Mouse (Mus musculus): Measurements from ENCODE around the gene Abcg5.
A peak's percentile ranks its signal among the peaks of the same experiment; 100 is the strongest.

The Abcg5 gene

DNA sequence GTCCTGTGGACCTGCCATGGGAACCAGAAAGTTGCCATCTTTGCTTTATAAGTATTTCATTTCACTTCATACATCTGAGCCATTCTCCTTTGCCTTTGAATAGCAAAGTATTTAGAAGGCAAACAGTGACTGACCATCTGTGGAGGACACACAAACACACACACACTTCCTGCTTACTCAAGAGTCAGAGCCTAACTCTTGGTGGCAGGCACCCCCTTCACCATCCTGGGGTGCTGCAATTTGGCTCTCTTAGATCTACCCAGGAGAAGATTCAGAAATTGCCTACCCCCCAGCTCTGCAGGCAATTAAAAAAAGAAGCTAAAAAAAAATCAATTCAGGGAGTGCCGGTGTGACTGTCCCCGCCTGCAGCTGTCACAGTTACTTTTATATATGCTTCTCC is 36.3 kb downstream of the Abcg5 start:
- no peak for DNase-seq (ENCODE audit: extremely low read depth, insufficient read length, low spot score)

DNA sequence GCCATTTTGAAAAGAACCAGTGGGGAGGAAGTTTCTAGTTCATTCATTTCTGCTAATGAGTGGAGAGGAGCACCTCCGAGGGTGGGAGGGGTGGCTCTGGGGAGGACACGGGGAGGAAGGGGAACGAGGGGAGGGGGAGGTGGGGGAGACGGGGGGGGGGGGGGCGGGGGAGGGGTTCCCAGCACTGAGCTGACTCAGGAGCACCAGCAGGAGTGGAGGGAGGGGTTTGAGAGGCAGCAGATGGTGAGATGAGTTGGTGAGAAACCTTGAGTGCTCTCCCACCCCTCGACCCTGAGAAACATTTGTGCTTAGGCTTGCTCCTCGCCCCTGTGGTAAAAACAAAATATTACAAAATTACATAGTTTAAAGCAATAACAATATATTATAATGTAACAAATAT is 36.9 kb downstream of the Abcg5 start:
- DNase-seq (ENCODE audit: extremely low read depth, insufficient read length, low spot score): no peak

DNA sequence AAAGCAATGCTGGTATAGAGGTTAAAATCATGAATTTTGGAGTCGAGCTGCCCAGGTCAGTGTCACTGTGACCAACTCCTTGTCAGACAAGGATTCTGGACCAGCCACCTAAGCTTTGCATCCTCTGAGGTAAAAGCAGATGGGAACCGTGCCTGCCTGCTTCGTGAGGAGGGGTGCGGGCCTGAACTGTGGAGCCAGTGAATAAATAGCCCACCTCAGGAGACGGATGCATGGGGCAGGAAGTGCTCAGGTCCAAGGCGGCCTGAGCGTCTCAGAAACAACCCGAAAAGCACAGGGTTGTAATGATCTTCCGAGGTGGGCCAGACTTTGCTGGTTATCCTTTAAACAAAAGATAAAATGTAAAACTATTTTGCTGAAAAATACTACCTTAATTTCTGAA is 37.7 kb downstream of the Abcg5 start:
- DNase-seq (ENCODE audit: extremely low read depth, insufficient read length, low spot score): no peak

DNA sequence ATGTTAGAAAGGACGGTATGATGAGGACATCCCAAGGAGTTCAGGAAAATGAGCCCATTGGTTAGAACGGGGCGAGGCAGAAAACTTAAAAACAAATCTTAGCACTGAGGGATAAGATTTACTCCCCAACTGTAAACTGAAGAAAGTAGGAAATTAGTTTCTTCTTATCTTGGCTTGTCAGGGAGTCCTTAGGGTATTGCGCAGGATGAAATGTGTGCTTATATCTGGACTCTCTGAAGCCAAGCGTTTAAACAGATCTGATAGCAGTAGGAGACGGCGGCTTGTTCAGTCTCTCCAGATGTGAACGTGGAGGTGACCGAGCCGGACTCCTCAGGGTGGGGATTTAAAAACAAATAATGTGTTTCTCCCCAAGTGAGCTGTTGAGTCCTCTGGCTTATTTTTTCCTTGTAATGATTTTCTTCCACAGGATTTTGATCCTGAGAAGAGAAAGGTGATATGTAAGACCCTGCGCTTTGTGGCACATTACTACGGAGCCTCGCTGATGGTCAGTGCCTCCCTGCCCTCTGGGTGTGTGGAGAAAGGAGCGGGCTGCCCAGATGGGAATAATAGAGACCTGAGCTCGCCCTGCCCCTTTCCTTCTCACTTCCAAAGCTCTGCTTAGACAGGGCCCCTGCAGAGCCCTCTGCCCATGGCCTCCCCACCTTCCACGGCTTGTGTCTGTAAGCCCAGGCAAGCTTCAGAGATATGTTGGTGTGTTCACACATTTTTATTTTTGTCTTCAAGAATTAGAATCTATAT is 38.3 kb downstream of the Abcg5 start:
- no peak for DNase-seq (ENCODE audit: extremely low read depth, insufficient read length, low spot score)

DNA sequence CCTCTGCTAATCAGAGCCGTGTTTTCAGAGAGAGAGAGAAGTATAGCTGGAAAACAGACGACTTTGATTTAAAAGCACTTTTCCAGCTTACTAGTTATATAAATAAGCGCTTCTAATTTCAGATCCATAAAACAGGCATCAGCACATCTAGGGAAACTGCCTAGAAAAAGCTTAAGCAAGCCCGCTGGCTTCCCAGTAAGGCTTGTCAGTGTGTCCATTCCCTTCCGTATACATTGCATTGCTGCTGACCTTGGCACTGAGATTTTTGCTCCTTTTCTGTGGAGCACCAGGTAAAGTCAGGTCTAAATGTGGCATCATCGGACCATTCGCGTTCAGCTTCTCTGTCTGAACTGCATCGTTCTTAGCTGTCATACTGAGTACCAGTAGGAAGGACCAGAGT is 40.5 kb downstream of the Abcg5 start:
- DNase-seq (ENCODE audit: extremely low read depth, insufficient read length, low spot score): no peak

DNA sequence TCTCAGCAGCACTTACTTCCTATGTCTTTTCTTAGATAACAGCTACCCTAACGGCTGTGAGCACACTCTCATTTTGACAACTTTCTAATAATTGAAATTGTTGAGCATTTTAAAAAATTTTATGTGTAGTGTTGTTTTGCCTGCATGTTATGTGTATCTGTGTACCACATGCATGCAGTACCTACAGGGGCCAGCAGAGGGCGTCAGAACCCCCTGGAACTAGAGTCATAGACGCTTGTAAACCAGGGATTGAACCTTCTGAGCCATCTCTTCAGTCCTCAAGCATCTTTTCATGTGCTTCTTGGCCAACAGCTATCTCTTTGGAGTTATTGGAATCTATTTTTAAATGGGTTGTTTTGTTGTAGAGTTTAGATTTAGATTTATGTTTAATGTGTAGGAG is 40.9 kb downstream of the Abcg5 start:
- DNase-seq (ENCODE audit: extremely low read depth, insufficient read length, low spot score): no peak

DNA sequence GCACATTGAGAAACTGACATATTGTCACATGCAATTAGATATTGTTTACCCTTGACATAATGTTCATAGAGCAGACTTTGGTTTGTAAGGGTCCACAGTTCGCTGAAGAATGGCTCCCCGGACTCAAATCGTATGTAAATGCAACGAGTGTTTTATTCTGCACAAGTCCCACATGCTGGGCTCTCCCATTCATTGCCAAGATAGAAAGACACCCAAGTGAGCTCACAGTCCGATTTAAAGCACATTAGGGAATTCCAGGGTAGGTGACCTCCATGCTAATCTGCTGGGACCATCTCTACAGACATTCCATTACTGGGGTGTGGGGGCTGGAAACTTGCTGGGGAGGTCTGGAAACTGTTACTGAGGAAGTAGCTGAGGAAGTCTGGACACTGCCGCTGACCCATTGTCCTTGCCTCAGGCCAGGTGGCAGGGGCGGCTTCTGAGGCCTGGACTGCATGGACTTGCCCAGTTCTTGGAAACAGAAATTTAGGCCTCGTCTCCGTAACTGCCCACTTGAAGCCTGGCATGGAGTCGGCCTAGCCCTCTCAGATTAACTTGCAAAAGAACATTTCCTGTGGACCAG is 42.9 kb downstream of the Abcg5 start:
- DNase-seq (ENCODE audit: extremely low read depth, insufficient read length, low spot score): no peak

DNA sequence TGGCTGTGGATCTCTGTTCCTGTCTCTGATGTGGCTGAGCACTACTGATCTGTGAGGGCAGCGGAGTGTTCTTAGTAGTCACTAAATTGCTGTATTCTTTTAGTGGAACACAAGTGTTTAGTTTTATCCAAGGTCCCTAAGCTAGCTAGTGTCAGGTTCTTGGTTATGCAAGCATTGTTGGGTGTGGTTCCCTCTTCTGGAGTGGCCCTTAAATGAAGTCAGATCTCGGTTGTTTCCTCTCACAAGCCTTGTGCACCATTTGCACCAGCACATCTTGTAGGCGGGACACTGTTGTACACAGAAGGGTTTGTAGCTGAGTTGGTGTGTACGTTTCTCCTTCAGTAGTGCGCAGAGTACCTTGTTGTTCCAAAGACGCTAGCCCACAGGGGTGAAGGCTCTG is 44.8 kb downstream of the Abcg5 start:
- no peak for DNase-seq (ENCODE audit: extremely low read depth, insufficient read length, low spot score)

DNA sequence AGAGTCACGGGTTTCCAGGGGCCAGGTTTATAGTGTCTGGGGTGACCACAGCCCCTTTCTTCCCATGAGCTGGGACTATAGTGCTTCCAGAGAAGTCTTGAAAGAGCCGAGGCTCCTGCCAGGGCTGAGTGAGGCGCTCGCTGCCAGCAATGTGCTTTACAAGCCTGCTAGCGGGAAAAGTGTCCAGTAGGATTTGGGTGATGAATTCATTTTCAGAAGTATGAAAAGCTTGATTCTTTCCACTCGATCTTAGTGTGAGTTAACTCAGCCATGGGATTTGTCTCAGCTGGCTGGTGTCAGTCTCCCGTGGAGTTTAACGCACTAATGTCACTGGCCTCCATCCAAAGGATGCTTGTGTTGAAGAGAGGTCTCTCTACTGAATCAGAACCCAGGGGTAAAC is 46.5 kb downstream of the Abcg5 start:
- no peak for DNase-seq (ENCODE audit: extremely low read depth, insufficient read length, low spot score)

DNA sequence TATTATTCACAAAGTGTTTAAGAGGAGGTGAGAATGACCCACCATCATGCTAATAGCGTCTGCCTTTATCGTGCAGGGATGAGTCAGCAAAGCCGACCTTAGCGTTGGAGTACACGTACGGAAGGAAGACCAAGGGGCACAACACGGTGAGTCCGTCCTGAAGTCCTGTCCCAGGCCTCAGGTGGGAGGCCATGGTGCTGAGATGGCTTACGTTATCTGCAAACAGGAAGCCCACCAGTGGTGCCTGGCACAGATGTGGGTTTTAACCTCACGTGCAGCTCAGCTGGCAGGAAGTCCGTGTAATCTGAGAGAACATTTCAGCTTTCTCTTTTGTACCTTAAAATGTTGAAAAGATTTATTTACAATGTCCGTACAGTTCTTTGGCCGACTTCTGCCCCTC is 49.4 kb downstream of the Abcg5 start:
- DNase-seq (ENCODE audit: extremely low read depth, insufficient read length, low spot score): no peak

DNA sequence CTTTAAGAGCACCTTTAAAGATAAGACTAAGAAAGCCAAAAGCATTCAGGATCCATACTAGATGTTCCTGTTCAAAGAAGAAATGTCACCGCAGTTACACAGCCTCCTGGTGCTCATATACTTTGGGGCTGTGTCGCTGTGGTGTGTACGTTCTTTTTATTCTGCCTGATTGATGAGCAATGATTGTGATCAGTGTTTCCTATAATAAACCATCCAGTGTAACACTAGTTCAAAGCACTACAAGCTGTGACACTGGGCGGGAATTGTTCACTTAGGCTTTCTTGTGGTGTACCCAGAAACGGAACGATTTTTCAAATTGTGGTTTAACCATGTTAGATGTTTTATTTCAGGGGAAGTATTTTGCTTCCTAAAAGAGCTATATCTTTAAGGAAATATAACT is 51.0 kb downstream of the Abcg5 start:
- no peak for DNase-seq (ENCODE audit: extremely low read depth, insufficient read length, low spot score)

DNA sequence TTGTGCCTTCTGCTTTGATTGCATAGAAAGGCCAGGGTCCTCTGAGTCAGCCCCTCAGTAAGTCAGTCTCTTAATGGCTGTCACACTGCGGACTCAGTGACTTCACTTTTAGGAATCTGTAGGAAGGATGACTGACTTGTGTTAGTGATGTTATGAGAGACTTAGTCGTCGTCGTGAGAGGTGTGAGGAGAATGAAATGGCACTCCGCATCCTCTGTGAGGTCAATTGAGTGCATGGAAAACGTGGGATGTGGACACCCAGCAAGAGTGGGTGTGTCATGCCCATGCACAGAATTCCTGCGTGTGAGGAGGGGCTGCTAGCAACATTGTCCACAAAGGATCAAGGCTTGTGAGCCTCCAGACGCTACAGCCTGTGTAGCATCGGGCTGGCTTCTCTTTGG is 54.2 kb downstream of the Abcg5 start:
- DNase-seq (ENCODE audit: extremely low read depth, insufficient read length, low spot score): no peak

DNA sequence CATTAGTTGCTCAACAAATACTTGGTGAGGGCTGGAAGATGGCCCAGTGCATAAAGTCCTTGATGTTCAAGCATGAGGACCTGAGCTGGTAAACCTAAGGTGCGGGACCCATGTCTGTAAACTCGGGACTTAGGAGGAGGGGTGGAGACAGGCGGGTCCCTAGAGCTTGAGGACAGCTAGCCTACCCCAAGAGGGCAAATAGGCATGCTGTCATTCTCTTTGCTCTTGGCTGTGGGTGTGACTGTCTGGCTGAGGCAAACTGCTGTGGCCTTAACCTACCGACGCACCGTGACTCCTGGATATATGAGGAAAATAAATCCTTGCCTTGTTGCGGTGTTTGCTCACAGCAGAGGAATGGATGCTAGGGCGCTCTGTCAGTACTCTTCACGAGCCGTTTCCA is 55.1 kb downstream of the Abcg5 start:
- no peak for DNase-seq (ENCODE audit: extremely low read depth, insufficient read length, low spot score)

DNA sequence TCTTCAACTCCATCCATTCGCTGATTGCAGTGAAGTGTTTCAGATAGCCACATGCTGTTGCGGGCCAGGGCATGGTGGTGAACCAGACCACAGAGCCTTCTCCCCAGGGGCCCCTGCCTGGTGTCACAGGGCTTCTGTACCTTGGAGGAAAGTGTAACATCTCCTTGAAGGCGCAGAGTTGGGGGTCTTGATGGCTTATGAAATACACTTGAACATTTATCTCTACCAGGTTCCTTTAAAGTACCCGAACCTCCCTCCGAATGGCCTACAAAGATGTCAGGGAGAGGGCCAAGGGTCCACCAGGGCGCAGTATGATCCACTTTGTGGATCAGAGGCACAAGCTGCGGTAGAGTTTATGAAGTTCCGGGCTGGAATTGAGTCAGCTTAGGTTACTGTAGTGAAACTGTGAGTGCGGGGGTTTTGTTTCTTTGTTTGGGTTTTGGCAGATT is 55.9 kb downstream of the Abcg5 start:
- DNase-seq (ENCODE audit: extremely low read depth, insufficient read length, low spot score): no peak

DNA sequence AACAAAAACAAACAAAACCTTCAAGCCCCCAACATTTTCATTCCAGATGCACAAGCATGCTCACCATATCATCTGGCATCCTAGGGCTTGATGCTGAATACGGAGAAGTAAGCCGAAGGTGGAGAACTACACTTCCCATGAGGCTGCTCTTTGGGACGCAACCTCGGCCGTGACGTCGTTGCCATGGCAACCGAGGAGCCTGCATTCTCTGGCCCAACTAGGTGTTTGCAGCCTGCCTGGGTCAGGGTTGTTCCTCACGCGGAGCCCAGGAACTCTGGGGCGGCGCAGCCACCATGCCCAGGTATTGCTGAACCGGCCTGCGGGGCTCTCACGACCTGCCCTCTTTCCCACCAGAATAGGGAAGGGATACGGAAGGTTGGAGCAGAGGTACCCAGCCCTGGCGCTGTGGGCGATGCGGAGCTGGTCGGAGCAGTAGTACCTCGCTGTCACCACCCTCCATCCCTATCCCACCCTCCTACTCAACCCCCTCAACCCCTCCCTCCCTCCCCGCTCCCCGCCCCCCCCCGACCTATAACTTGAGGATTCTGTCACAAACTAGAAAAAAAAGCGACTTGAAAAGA is 56.4 kb downstream of the Abcg5 start, which contains the start of gene Dync2li1:
Gene Dync2li1 (plus strand): TSS at position 221 of the 581 bp plus-strand sequence.
- DNase-seq (ENCODE audit: extremely low read depth, insufficient read length, low spot score): peak; percentile 71

DNA sequence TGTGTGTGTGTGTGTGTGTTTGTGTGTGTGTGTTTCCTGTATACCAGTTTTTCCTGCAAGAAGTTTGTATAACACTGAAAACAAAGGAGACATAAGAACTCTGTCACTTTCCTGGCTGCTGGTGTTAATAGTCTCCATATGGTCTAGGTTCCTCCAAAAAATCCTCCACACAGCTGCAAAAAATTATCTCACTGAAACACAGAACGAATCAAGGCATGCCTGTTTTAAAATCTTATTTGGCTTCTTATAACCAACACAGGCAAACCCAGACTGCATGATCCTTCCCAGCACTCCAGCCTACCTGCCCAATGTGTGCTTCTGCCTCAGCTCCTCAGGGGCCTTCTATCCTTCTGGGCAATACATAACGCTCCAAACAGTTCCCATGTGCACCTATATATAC is 59.9 kb downstream of the Abcg5 start:
- DNase-seq (ENCODE audit: extremely low read depth, insufficient read length, low spot score): no peak

DNA sequence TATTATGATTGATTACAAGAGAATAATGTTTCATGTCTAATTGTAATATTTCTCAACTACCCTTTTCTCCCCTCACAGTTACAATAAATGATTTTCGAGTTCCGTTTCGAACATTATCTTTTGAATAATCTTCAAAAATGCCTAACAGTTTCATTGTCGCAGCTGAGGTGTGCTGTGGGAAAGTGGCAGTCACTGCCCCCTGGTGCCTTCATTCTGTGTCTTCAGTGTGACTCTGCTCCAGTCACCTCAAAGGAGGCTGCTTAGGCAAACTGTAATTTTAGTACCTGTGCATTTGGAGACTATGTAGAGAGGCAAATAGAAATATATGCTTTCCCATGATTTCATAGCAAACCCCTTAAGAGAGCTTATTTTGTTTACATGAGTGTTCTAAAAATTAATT is 60.8 kb downstream of the Abcg5 start:
- no peak for DNase-seq (ENCODE audit: extremely low read depth, insufficient read length, low spot score)

DNA sequence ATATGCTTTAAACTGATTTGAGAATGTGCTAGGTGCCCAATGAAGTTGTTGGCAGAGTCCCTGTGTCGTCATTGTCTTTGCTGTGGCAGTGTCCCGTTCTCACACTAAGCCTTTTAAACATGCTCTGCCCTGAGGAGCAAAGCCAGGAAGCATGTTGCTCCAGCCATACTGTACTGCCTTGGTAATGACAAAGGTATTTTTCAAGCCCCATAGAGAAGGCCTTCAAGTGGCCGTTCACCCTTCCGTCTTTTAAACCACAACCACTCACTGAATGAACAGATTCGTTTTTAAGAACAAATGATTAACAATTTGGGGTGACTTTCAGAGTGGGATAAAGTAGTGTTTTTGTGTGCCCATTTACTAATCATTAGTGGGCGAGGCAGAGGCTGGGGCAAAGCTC is 61.6 kb downstream of the Abcg5 start:
- DNase-seq (ENCODE audit: extremely low read depth, insufficient read length, low spot score): no peak

DNA sequence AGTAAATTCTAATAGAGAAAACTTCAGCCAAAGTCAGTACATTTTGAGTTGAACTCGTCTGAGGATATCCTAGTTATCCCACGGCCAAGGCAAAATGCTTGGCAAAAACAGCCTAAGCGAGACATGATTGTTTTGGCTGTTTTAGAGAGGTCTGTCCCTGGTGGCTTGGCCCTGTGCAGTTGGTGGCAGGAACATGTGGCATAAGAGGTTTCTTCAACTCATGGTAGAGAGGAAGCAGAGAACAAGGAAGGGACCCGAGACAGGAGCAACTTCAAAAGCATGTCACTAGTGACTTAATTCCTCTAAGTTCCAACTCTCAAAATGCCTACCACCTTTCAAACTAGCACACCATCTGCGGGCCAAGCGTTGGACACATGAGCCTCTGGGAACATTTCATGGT is 62.2 kb downstream of the Abcg5 start:
- DNase-seq (ENCODE audit: extremely low read depth, insufficient read length, low spot score): no peak

DNA sequence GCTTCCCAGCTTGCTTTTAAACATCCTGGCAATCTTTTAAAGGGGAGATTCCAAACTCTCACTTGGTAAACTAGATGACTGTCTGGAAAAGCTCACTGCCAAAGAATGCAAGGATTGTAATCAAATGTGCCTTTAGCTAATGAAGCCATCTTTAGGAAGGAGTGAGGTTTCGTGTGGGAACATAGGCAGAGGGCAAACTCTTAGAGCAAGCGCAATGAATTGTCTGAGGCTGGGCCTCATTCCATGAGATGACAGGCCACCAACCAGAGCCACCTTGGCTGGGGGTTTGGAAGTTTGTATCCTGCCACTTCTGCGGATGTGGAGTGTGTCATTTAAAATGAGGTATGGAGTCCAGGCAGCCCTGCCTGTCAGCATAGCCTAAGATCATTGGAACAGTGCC is 62.7 kb downstream of the Abcg5 start:
- DNase-seq (ENCODE audit: extremely low read depth, insufficient read length, low spot score): no peak

DNA sequence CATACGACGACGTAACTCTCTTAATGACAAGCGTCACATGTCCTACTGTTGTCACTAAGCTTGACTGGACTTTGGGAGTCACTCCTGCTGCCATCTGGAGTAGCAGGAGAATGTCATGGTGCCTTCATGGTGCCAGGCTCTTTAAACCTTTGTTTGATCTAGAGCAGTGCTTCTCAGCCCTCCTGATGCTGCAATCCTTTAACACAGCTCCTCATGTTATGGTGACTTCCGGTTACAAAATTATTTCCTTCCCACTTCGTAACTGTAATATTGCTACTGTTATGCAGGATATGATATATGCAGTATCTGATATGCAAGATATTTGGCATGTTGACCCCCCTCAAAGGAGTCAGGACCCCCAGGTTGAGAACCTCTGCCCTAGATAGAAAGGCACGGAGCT is 63.7 kb downstream of the Abcg5 start:
- no peak for DNase-seq (ENCODE audit: extremely low read depth, insufficient read length, low spot score)

DNA sequence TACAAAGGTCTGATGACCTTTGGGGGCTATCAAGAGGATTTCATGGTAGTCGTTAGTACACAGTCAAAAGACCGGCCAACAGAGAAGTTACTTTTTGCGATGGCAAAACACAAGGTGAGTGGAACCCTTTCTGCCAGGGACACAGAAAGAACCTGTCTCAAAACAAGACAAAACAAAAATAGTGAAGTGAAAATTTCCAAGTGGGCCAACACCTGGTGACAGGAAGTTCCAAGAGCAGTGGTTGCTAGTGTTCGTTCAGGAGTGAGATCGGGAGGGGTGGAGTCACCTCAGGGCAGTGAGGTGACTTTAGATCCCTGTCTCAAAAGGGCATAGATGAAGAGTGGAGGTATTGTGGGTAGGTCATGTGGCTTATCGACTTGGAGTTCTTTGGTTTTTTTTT is 64.9 kb downstream of the Abcg5 start:
- DNase-seq (ENCODE audit: extremely low read depth, insufficient read length, low spot score): no peak

Measured in 3134 (cell line).